Mouse (Mus musculus): ENCODE measurements around the gene Timm8a1. TPM values are rescaled to one million over a fixed set of nuclear protein-coding genes. Genes with fewer than 3 reads are reported as not detected.

The Timm8a1 gene
- total RNA-seq, 2 experiments from 2014 or later = 31.3 to 36.7 TPM

DNA sequence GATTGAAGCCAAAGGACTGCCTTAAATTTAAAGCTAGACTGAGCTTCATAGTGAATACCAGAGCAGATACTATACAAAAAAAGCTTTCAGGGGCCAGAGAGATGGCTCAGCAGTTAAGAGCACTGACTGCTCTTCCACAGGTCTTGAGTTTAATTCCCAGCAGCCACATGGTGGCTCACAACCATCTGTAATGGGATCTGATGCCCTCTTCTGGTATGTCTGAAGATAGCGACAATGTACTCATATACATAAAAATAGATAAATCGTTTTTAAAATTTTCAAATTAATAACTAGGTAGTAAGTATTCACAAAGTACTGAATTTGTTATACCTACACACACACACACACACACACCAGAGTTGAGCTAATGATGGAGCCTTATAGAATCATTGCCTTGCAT, 8.3 kb downstream of the Timm8a1 start:
- no peak for DNase-seq (ENCODE audit: low spot score in 2 of 2)

DNA sequence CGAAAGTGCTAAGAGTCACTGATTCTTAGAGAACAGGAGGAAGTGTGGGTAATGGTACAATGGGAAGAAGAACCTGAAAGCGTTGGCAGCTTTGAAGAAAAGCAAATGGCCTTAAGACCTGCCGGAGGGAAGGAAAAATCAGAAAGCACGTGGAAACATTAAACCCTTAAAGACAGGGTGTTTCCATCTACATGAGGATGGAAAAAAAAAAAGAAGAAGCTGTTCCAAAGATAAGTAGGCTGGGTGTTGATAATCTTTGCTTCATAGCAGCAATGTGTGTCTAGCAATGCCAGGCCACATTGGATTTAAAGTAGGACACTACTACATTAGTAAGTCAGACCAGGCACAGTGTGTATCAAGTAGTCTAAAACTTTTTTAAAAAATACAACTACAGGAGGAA, 16.4 kb downstream of the Timm8a1 start:
- no peak for DNase-seq (ENCODE audit: low spot score in 2 of 2)

DNA sequence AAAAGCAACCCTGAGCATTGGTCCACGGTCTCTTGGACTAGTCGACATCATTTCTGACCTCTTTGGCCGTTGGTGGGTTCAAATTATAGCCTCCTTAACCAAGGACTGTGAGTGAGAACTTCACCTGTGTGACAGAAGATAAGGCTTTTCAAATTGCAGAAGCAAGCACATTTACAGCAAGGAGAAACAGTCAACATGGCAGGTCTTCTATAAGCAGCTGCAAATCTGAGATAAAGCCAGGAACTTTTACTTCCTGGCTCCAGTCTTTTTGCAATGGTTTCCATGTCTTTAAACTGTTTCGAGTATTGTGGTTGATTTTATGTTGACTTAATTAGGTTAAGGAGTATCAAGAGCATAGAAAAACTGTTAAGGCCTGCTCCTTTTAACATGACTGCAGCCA, 17.9 kb downstream of the Timm8a1 start:
- DNase-seq (ENCODE audit: low spot score in 2 of 2) = no peak

DNA sequence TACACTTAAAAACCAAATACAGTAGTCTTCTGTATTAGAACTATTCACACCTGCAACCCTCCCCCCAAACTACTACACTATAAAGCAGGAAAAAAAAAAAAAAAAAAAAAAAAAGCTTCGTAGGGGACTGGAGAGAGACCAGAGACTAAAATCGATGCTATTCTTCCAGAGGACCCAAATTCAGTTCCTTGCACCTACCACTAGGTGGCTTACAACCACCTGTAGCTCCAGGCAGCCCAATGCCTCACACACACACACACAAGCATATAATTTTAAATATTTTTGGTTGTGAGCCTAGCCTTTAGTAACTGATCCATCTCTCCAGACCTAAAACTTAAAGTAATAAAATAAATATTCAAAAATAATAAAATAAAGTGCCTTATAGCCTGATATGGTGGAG, 32.2 kb downstream of the Timm8a1 start:
- no peak for DNase-seq (ENCODE audit: low spot score in 2 of 2)

GRCm38 (mm10) chrX:134507977-134508376, 33.7 kb downstream of the Timm8a1 start:
- DNase-seq (ENCODE audit: low spot score in 2 of 2) = no peak

GRCm38 (mm10) chrX:134500651-134501050, 41.0 kb downstream of the Timm8a1 start:
- peak; percentile 20 to 28 for DNase-seq (ENCODE audit: low spot score in 2 of 2)

Other genes starting within 250 kb of the Timm8a1 start
- gene Tmem35a, start 246.6 kb downstream of the Timm8a1 start, total RNA-seq (2021) = 100 to 1,000 TPM; 284 to 319 TPM
- gene Cenpi, start 233.8 kb downstream of the Timm8a1 start, total RNA-seq (2021) = 1 to 10 TPM; 1.7 to 2.2 TPM
- under 1 TPM; 0.30 to 0.32 TPM for gene Drp2, start 137.3 kb downstream of the Timm8a1 start, total RNA-seq (2021)
- gene Taf7l, start 65.4 kb downstream of the Timm8a1 start, total RNA-seq (2021) = not detected
- gene Btk, start 41.7 kb upstream of the Timm8a1 start, total RNA-seq (2021) = 1 to 10 TPM in 1 of 2 experiments, under 1 TPM in 1; 0.93 to 1.9 TPM
- 100 to 1,000 TPM; 229 to 239 TPM for gene Rpl36a, start 43.8 kb upstream of the Timm8a1 start, total RNA-seq (2021)
- 10 to 100 TPM; 13.0 to 13.1 TPM for gene Gla, start 59.3 kb upstream of the Timm8a1 start, total RNA-seq (2021)
- gene Hnrnph2, start 59.3 kb upstream of the Timm8a1 start, total RNA-seq (2021) = 100 to 1,000 TPM; 114 to 120 TPM
- 10 to 100 TPM in 1 of 2 experiments, 1 to 10 TPM in 1; 6.6 to 12.5 TPM for gene Armcx4, start 144.7 kb upstream of the Timm8a1 start, total RNA-seq (2021)
- 10 to 100 TPM; 14.9 to 16.2 TPM for gene Armcx1, start 176.1 kb upstream of the Timm8a1 start, total RNA-seq (2021)
- gene Armcx6, start 209.6 kb upstream of the Timm8a1 start, total RNA-seq (2021) = 1 to 10 TPM; 6.0 to 8.8 TPM
- gene Armcx3, start 214.7 kb upstream of the Timm8a1 start, total RNA-seq (2021) = 10 to 100 TPM; 49.9 to 53.5 TPM

All from adrenal gland, adult 18-20 months (tissue).